Mouse (Mus musculus) T-helper 2 cell (primary cell): ENCODE data around the gene Arhgef25.

ENCODE experiments used
- in situ Hi-C: fragments of 300-600 bp; cut with MboI, MseI; formaldehyde crosslinking; loops from one replicate; pipeline ENCODE4 v1.15.1; 2025; ENCODE audit warnings: high pct_unique_total_duplicates

Gene Arhgef25

DNA sequence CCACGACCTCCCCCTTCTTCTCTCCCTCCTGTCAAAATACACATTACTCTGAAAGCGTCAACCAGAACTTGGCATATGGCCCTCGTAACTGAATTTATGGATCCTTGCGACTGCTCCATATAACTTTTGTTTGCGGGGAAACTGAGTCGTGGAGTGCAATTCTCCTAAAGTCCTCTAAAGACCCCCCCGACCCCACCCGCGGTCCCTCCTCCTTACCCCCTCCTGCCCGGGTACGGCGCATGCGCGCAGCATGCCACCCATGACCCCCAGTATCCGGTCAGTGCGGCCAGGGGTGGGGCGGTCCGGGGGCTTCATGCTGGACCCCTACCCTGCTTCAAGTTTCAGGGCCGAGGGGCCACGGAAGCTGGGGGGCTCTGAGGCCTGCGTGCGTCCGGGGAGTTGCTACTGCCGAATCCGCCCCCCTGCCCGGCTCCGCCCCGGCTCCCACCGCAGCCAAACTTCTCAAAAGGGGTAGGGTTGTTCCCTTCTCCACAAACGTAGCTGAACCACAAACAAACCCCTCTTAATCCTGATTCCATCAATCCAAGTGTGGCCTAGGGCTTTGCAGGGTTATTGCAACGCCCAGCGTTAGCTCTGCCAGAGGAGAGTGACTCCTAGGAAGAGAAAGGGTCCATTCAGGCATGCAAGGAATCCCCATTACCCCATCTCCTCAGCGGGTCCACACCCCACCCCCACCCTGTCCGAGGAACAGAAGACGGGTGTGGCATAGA is at the start of gene Arhgef25:
Gene Arhgef25, minus strand, starts transcription at position 433 of the 731 bp plus-strand sequence.
- in situ Hi-C loops = loop anchor here (5.0 to 10.0 kb wide), 2 partner anchors 142 to 335 kb away; partner anchors contain the start of gene Shmt2

- in situ Hi-C loops = no loop called here
These were observed 48.5 kb upstream of the Arhgef25 start for GRCm38 (mm10) chr10:127238241-127238824.

GRCm38 (mm10) chr10:127236541-127236940 is 46.7 kb upstream of the Arhgef25 start:
- in situ Hi-C loops = no loop called here

DNA sequence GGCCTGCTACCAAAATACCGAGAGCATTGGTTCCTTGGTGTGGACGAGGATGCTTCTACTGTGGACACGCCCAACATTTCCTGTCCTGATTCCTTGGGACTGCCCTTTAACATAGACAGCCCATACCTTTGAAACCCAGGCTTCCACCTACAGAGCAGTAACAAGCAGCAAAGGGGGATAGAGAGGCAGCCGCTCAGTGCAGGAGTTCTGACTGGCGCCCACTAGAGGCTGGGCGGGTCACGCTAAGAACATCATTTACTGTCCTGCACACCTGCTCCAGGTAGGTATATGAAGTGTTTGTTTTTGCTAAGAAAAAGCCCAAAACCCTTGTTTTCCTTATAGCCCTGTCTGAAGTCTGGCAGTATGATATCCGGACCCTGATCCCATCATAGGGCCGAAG is 43.3 kb upstream of the Arhgef25 start:
- in situ Hi-C loops = no loop called here

DNA sequence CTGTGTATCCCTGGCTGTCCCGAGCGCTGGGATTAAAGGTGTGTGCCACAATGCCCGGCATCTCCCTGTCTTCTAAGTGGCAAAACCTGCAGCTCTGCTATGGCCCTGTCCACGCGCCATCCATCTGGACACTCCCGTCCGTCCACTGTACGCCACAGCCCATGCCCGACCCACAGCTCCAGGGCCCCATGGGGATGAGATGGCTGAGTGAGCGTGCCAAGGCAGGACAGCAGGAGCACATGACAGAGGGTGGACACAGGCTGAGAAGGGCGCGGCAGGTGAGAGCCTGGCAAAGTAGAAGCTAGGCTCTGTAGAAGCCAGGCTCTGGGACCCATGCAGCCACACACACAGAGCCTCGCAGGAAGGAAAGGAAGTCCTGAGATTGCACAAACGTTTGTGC is 41.9 kb upstream of the Arhgef25 start:
- in situ Hi-C loops = no loop called here

DNA sequence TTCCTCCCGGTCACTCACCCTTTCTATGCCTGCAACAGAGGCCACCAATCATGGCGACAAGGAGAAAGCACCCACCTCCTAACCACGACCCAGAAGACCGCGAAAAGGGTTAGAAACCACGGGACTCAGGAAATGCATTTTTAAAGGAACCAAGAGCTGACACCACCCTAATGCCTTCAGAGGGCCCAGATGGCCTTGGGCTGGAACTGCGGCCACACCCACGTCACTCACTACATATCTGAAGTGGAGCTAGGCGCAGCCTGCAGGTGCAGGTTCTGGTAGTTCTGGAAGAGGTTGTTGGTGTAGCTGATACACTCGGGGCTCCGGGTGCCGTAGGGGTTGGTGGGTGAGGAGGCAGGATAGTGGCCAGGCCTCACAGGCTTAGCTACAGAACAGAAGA is 40.8 kb upstream of the Arhgef25 start:
- in situ Hi-C loops = no loop called here

DNA sequence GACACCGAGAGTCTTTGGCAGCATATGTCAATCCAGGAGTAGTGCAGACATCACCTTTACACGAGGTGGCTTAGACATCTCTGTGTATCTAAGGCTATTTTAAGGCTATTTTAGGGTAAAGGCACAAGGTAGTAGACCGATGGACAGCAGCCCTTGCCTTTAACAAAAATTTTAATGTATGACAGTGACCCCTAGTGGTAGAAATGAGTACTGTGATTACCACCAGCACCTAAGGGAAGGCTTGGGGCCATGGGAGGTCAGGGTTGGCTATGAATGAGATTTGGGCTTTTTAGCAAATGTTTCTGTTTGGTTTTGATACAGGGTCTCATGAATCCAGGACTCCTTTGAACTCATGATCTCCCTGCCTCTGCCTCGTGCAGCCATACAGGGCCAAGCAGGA is 39.0 kb upstream of the Arhgef25 start:
- in situ Hi-C loops = no loop called here

GRCm38 (mm10) chr10:127227163-127227562 is 37.3 kb upstream of the Arhgef25 start:
- in situ Hi-C loops = no loop called here

GRCm38 (mm10) chr10:127226318-127226895 is 36.5 kb upstream of the Arhgef25 start:
- in situ Hi-C loops = no loop called here

- in situ Hi-C loops = no loop called here
These were observed 35.8 kb upstream of the Arhgef25 start for GRCm38 (mm10) chr10:127225732-127226131.

DNA sequence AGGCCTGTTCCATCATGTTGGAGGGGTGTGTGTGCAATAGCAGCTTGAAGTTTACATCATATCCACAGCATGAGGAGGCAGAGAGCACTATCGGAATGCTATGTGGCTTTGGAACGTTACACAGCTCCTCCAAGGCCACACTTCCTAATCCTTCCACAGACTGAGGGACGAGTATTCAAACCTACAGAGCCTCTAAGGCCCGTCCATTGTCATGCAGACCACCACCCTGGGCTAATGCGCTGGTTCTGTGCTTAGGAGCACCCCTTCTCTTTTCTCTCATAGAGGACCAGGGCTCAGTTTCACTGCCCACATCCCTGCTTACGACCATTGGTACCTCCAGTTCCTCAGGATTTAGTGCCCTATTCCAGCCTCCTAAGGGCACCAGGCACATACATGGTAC is 35.3 kb upstream of the Arhgef25 start:
- in situ Hi-C loops = no loop called here

DNA sequence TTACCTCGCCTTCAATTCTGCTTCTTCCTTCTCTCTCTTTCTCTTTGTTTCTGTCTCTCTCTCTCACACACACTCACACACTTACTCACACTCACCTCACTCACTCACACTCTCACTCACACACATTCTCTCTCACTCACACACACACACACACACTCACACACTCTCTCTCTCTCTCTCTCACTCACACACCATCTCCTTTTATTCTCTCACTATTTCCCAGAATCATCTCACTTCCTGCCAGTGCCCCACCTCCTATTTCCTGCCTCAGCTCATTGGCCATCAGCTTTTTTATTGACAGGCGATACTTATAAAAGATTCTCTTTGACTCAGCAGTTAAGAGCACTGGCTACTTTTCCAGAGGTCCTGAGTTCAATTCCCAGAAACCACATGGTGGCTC is 28.5 kb upstream of the Arhgef25 start:
- in situ Hi-C loops = no loop called here

GRCm38 (mm10) chr10:127217177-127217576 is 27.3 kb upstream of the Arhgef25 start:
- in situ Hi-C loops = no loop called here

DNA sequence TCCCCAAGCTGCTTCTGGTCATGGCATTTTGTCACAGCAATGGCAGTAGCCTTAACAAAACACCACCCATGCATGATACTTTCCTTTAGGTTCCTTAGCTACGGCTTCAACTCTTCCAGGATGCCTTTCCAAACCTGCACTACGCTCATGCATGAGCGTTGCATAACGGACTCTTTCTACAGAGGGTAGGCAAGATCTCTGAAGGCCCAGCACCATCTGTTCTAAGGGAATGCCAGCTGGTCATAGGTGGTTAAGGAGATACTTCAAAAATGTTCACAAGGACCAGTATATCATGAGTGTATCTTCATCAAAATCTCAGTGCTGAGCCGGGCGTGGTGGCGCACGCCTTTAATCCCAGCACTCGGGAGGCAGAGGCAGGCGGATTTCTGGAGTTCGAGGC is 26.6 kb upstream of the Arhgef25 start:
- in situ Hi-C loops = no loop called here

DNA sequence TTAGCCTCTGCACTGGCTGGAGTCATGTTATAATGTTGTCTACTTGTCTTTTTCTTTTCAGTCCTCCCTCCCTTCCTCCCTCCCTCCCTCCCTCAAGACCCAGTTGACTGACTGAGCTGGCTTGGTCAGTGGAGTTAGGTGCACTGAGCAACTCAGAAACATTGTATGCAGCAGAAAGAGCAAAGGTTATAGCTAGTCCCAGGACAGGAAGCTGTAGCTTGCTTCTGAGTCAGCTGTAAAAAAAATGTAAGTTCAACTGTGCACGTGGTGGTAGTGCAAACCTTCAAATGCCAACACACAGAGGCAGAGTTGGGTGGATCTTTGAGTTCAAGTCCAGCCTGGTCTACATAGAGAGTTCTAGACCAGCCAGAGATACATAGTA is 24.5 kb upstream of the Arhgef25 start:
- in situ Hi-C loops = no loop called here

GRCm38 (mm10) chr10:127213704-127214421 is 24.0 kb upstream of the Arhgef25 start:
- in situ Hi-C loops = no loop called here

- in situ Hi-C loops = no loop called here
These were observed 23.4 kb upstream of the Arhgef25 start for GRCm38 (mm10) chr10:127213272-127213671.

DNA sequence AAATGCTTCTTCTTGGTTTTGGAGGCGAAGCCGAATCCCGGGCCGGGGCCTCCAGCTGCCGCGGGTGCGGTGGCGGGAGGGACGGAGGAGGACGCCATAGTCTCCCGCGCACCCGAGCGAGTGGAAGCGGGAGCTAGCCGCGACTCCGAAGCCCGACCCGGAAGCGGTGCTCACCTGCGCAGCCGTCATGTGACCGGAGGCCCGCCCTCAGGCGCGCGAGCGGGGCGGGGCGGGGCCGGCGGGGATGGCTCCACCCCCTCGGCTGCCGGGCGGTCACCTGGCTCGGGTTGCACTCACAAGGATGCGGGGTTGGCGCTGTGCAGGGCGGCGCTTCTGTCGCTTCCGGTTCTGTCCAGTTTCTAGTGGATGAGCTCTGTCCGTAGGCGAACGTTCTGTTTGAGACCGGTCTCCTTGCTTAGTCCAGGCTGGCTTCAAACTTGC is 21.6 kb upstream of the Arhgef25 start, which contains the start of gene Pip4k2c:
Gene Pip4k2c, minus strand, starts transcription at position 172 of the 441 bp plus-strand sequence.
- in situ Hi-C loops = no loop called here

DNA sequence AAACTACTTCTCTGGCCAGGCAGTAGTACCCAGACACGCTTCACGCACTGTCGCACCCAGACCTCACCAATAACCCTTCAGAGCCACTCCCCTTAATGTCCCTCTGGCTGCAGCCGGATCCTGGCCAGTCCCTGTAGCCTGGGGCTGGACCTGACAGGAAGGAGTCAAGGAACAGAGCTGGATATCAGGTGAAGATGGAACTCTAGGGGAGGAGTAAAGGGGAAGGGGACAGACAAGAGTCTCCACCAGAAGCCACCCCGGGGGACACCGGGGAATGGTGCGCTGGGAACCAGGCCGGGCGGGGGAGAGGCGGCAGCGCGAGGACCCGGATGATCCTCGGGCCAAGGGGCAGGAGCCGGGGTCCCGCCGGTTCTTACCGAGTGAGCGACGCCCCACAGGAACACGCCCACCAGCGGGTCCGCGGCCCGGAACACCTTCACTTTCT is 21.1 kb upstream of the Arhgef25 start:
- in situ Hi-C loops = no loop called here

DNA sequence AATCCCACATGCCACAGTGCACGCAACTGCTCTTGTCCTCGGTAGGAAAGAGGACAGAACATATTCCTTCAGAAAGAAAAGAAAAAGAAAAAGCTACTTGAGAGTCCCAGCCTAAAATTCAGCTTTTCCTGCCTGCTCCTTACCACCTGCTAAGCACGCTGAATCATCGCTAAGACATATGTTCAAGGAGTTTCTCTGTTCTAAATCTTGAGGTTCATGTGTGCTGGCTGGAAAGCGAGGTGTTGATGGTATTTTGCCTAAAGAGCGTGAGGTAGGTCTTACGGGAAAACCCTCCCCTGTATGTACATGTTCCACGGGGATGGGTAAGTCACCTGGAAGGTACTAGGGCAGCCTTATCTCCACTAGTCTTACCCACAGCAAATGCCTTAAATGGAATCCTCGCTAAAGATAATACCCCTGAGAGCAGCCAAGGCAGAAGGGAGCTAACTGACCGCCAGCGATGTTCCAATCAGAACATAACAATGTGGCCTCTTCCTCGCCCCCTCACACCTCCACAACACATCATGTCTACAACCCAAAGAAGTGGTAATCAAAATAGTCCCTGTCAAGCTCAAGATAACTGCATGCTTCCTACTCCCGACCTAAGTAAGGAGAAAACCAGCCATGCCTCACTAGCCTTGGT is 20.2 kb upstream of the Arhgef25 start:
- in situ Hi-C loops = no loop called here

DNA sequence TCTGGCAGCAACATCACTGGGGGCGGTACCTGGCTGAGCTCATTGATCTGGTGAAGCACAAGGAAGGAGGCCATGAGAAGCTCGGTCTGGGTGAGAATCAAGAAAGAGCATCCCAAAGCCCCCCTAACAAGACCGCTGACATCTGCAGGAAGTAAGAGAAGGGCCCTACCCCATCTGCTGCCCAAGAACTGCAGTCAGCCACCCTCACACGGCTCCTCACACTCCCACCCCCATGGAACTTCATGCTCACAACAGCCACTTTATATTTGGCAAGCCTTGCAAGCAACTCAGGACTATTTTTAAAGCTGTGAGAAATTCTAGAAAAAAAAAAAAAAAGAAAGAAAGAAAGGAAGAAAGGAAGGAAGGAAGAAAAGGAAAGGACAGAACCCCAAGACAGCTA is 19.0 kb upstream of the Arhgef25 start:
- in situ Hi-C loops = no loop called here

DNA sequence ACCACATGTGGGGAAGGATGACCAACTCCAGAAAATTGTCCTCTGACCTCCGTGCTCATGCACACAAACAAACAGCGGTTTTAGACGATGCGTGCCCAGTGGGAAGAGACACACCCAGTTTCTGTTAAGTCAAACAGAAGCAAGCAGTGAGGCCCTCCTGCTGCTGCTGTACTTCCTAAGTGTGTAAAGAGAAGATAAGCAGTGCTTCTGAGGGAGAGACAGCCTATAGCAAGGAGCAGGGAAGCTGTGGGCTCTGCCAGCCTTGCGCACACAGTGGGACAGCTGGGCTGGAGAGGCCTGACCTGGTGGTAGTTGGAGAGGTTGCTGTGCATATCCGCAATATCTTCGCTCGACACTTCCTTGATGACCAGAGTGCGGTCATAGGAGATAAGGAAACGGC is 15.5 kb upstream of the Arhgef25 start:
- in situ Hi-C loops = no loop called here
